Mouse (Mus musculus) limb, embryonic 13.5 days (tissue): ENCODE data around the gene Exosc1. TPM values are rescaled to one million over a fixed set of nuclear protein-coding genes. Genes with fewer than 3 reads are reported as not detected.
"Not testable (repeated sequence)": the region's sequence is repeated elsewhere in the genome, so short reads cannot be mapped to it uniquely, and the experiment has no call there.

Experiments used
- ATAC-seq: fragments of 200-750 bp; cut with Nextera tagmentation; 2 replicates; pipeline ENCODE4 v1.8.0; 2017; ENCODE audit warnings: low read depth, moderate number of reproducible peaks, moderate TSS enrichment; ENCODE audit not compliant: low FRiP score
- H3K27ac ChIP-seq: fragments of 300-500 bp; sonication (generic); 2 replicates; pipeline ENCODE4 v1.5.1; 2015; ENCODE audit warnings: inconsistent platforms, mild to moderate bottlenecking, moderate library complexity
- H3K27me3 ChIP-seq: fragments of 300-500 bp; sonication (generic); 2 replicates; pipeline ENCODE4 v1.6.1; 2015; ENCODE audit warnings: mild to moderate bottlenecking, inconsistent platforms
- H3K36me3 ChIP-seq: fragments of 300-500 bp; sonication (generic); 2 replicates; pipeline ENCODE4 v1.6.1; 2015; ENCODE audit warnings: inconsistent platforms, mild to moderate bottlenecking, moderate library complexity
- H3K4me1 ChIP-seq: fragments of 300-500 bp; sonication (generic); 2 replicates; pipeline ENCODE4 v1.6.1; 2015; ENCODE audit warnings: inconsistent platforms
- H3K4me2 ChIP-seq: fragments of 300-500 bp; sonication (generic); replicated peaks from 2 replicates; pipeline ENCODE4 v1.6.1; 2015; ENCODE audit warnings: inconsistent platforms, mild to moderate bottlenecking, moderate library complexity
- H3K4me3 ChIP-seq: fragments of 300-500 bp; sonication (generic); 2 replicates; pipeline ENCODE4 v1.5.1; 2015; ENCODE audit warnings: moderate library complexity, mild to moderate bottlenecking, inconsistent platforms
- H3K9ac ChIP-seq: fragments of 300-500 bp; sonication (generic); 2 replicates; pipeline ENCODE4 v1.6.1; 2015; ENCODE audit warnings: mild to moderate bottlenecking, inconsistent platforms
- H3K9me3 ChIP-seq: fragments of 300-500 bp; sonication (generic); 2 replicates; pipeline ENCODE4 v1.6.1; 2016; ENCODE audit warnings: inconsistent platforms
- WGBS: fragments of 180-500 bp; shearing (Covaris S2); methylation state at CpG from one replicate; pipeline ENCODE4 v1.1.7; 2015; 5-methylcytosine and 5-hydroxymethylcytosine counted together
- polyA plus RNA-seq: library from polyadenylated mRNA; unstranded; fragments of >200 nt; fragmentation: Nextera tagmentation; extraction: Ambion mirVana; gene quantifications from 2 replicates; pipeline ENCODE4 v1.2.1, GENCODE M21; 2015

The Exosc1 gene
- polyA plus RNA-seq, 1 experiment from 2014 or later, result 82.5 TPM

DNA sequence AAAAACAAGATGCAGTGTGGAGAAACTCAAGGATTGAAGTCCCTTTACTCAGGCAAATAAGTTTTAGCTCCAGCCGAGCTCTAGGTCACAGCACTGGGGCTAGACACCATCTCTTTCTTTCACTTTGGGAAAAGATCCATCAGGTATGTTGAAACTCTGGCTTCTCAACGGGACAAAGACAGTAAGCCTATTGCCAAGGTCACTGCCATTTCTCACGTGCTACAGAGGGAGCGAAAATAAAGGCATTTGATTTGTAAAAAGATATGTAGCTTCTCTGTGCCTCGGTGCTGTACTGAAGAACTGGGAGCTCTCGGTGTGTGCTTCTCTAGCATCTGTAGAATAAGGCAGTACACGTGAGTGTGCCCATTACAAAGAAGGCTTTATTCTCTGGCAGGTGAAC, 10.6 kb upstream of the Exosc1 start:
- WGBS, result 90% methylated on average over 7 of the region's 7 CpGs
- Histone ChIP-seq H3K4me3 (no peak overlapping the region), H3K36me3 (peaks cover 96% of the 10 kb centered on the region), H3K27ac (no peak overlapping the region), H3K9ac (no peak overlapping the region), H3K4me1 (no peaks in the 10 kb centered on the region), H3K9me3 (0 out of 2 replicates have a peak, but pooled peaks cover 7% of the 10 kb centered on the region), H3K27me3 (no peaks in the 10 kb centered on the region), H3K4me2 (no peak overlapping the region)
- ATAC-seq, result no peak

DNA sequence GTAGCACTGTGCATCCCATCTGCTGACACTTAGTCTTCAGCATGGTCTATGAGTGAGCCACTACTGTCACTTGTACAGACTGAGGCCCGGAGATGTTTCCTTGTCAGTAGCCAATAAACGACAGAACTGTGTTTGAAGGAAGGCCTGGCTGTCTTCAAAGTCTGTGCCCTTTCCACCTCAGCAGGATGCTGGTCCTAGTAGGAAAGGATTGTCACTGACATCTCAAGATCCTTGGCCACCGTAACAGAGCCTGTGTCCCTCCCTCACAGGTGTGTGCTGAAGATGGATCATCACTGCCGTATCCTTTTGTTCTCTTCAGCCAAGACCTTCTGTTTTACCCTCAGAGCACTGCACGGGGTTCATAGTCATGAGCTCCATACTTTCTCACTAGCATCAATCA, 5.3 kb upstream of the Exosc1 start:
- ATAC-seq, result no peak
- Histone ChIP-seq H3K4me2 (no peak overlapping the region), H3K27me3 (no peaks in the 10 kb centered on the region), H3K4me3 (no peak overlapping the region), H3K9me3 (no peaks in the 10 kb centered on the region), H3K36me3 (peaks cover 69% of the 10 kb centered on the region), H3K9ac (no peak overlapping the region), H3K4me1 (peaks cover 12% of the 10 kb centered on the region), H3K27ac (no peak overlapping the region)
- 90% methylated on average over 5 of the region's 5 CpGs for WGBS

- WGBS, result 96% methylated on average over 1 of the region's 1 CpGs
- ATAC-seq, result no peak
- Histone ChIP-seq H3K4me1 (peaks cover 21% of the 10 kb centered on the region), H3K27me3 (no peaks in the 10 kb centered on the region), H3K9me3 (no peaks in the 10 kb centered on the region), H3K36me3 (peaks cover 46% of the 10 kb centered on the region), H3K27ac (no peak overlapping the region), H3K9ac (no peak overlapping the region), H3K4me3 (no peak overlapping the region), H3K4me2 (no peak overlapping the region)
These were observed 2.7 kb upstream of the Exosc1 start for GRCm38 (mm10) chr19:41935921-41936320.

GRCm38 (mm10) chr19:41934124-41934523, 901 bp upstream of the Exosc1 start:
- Histone ChIP-seq H3K4me2 (peak overlapping the region; percentile 72), H3K36me3 (peaks cover 43% of the 10 kb centered on the region), H3K27ac (no peak overlapping the region), H3K9ac (peak overlapping the region; percentile 91), H3K4me1 (peaks cover 21% of the 10 kb centered on the region), H3K9me3 (no peaks in the 10 kb centered on the region), H3K27me3 (no peaks in the 10 kb centered on the region), H3K4me3 (peak overlapping the region; percentile 87)
- ATAC-seq, result no peak
- WGBS, result 22% methylated on average over 6 of the region's 6 CpGs

DNA sequence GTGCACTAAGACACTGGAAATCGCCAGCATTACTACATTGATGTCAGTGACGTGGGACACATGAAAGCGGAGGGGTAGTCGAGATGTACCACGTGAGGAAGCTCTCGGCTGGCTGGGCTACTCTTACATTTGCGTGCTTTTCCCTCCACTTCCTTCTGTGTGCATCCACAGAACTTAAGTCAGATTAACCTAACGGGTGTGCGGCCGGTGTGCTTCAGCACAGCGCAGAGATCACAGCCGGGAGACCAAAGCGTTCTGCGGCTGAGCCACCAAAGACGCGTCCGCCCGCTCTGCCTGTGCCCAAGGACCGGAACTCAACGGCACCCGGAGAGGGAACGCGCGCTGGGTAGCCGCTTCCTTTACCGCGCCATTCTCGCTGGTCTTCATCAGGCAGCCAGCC, 537 bp downstream of the Exosc1 start:
- peak overlapping the region; percentile 52; the same call in 1 of the 2 replicates for H3K27ac ChIP-seq
- ATAC-seq, result peak; percentile 28; the same call in 1 of the 2 replicates
- peak overlapping the region; percentile 87 for H3K4me3 ChIP-seq

GRCm38 (mm10) chr19:41920412-41921067, 12.7 kb downstream of the Exosc1 start:
- no peak overlapping the region for H3K4me2 ChIP-seq
- peaks cover 73% of the 10 kb centered on the region for H3K36me3 ChIP-seq
- H3K4me1 ChIP-seq, result no peaks in the 10 kb centered on the region
- H3K9ac ChIP-seq, result no peak overlapping the region
- H3K4me3 ChIP-seq, result no peak overlapping the region
- H3K27me3 ChIP-seq, result no peaks in the 10 kb centered on the region
- WGBS, result 70% methylated on average over 5 of the region's 5 CpGs
- ATAC-seq, result no peak
- no peak overlapping the region for H3K27ac ChIP-seq
- no peaks in the 10 kb centered on the region for H3K9me3 ChIP-seq

More for the DNA sequence above, 537 bp downstream of the Exosc1 start:
- Histone ChIP-seq H3K9me3 (no peaks in the 10 kb centered on the region), H3K36me3 (peaks cover 42% of the 10 kb centered on the region), H3K9ac (peak overlapping the region; percentile 85), H3K4me1 (peaks cover 21% of the 10 kb centered on the region), H3K27me3 (no peaks in the 10 kb centered on the region), H3K4me2 (peak overlapping the region; percentile 72)
- WGBS, result under 1% methylated on average over 28 of the region's 28 CpGs

- H3K4me2 ChIP-seq, result no peak overlapping the region
- no peak overlapping the region for H3K9ac ChIP-seq
- H3K27ac ChIP-seq, result no peak overlapping the region
- no peak for ATAC-seq
- H3K36me3 ChIP-seq, result peaks cover 73% of the 10 kb centered on the region
- H3K4me1 ChIP-seq, result peaks cover 9% of the 10 kb centered on the region
- H3K4me3 ChIP-seq, result no peak overlapping the region
- WGBS, result 83% methylated on average over 4 of the region's 4 CpGs
- no peaks in the 10 kb centered on the region for H3K9me3 ChIP-seq
- no peaks in the 10 kb centered on the region for H3K27me3 ChIP-seq
These were observed 13.8 kb downstream of the Exosc1 start for GRCm38 (mm10) chr19:41919471-41919870.

DNA sequence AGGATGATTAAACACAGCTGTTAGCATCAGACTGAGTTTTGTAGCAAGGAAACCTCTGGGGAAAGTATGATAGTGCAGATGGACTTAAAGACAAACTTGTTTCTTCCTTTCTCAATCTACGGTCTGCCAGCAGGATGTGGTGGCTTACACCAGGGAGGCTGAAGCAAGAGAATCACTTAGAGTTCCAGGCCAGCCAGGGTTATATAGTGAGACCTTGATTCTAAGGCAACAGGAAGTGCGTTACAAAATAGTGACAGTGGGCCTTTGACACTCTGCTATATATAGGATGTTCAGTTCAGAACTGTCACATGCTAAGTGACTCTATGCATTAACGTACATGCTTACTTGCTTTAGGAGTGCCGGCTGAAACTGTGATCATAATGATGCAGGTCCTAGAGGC, 16.4 kb downstream of the Exosc1 start:
- no peak overlapping the region for H3K4me3 ChIP-seq
- H3K9me3 ChIP-seq, result no peaks in the 10 kb centered on the region
- no peak overlapping the region for H3K9ac ChIP-seq
- no peak for ATAC-seq
- no peak overlapping the region for H3K27ac ChIP-seq
- peaks cover 56% of the 10 kb centered on the region for H3K36me3 ChIP-seq
- H3K4me2 ChIP-seq, result no peak overlapping the region
- no peaks in the 10 kb centered on the region for H3K27me3 ChIP-seq
- H3K4me1 ChIP-seq, result peaks cover 28% of the 10 kb centered on the region
- WGBS, result 87% methylated on average over 4 of the region's 4 CpGs

GRCm38 (mm10) chr19:41915294-41915693, 17.9 kb downstream of the Exosc1 start:
- Histone ChIP-seq H3K4me1 (peaks cover 28% of the 10 kb centered on the region), H3K9ac (no peak overlapping the region), H3K4me2 (no peak overlapping the region), H3K4me3 (no peak overlapping the region), H3K27ac (no peak overlapping the region), H3K27me3 (no peaks in the 10 kb centered on the region), H3K36me3 (peaks cover 47% of the 10 kb centered on the region), H3K9me3 (no peaks in the 10 kb centered on the region)
- no peak for ATAC-seq
- 75% methylated on average over 3 of the region's 3 CpGs for whole genome bisulfite sequencing

- H3K9ac ChIP-seq, H3K27me3 ChIP-seq, ATAC-seq, H3K9me3 ChIP-seq, H3K27ac ChIP-seq: not testable (repeated sequence)
- peak overlapping the region; percentile 99 for H3K4me3 ChIP-seq
- H3K36me3 ChIP-seq, result peaks cover 41% of the 10 kb centered on the region
- peaks cover 28% of the 10 kb centered on the region for H3K4me1 ChIP-seq
- peak overlapping the region; percentile 94 for H3K4me2 ChIP-seq
These were observed 18.7 kb downstream of the Exosc1 start for GRCm38 (mm10) chr19:41914592-41914882.

DNA sequence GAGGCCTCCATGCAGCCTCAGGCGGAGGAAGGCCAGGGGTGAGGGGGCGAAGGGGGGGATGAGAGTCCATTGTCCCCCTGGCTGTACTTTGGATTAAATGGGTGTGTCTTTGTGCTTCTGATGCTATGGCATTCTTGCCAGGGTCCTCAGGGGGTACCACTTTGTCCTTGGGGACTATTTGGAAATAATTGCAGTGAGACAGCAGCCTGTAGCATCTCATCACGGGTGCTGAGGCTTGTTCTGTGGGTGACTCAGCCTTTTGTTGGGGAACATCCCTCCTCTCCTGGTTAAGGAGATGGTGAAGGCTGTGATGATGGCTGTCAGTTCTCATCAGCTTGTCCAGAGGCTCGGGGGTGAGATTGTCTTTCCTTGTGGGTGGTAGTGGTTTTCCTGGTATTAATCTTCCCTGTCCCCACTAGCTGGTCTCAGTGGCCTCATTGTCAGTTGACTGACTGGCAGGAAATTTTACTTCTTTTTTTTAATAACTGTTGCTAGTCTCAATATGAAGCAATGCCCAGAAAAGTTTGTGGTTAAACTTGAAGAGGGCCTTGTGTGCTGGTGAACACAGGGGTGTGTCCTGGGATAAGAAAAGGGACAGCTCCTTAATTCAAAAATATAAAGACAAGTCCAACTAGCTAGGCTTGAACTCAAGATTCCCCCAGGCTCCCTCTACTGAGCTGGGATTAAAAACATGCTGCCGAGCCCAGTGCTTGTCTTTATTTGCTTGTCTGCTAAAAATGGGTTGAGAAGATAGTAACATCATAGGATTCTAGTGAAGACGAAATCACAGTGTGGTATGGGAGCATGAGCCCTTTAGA, 19.2 kb downstream of the Exosc1 start:
- H3K27me3 ChIP-seq, result no peaks in the 10 kb centered on the region
- H3K9ac ChIP-seq, result peak overlapping the region; percentile 97
- H3K4me3 ChIP-seq, result peak overlapping the region; percentile 99
- no peak overlapping the region for H3K27ac ChIP-seq
- ATAC-seq, result no peak
- peak overlapping the region; percentile 94 for H3K4me2 ChIP-seq
- H3K9me3 ChIP-seq, result no peaks in the 10 kb centered on the region
- H3K36me3 ChIP-seq, result peaks cover 36% of the 10 kb centered on the region
- 50% methylated on average over 6 of the region's 6 CpGs for WGBS
- peaks cover 28% of the 10 kb centered on the region for H3K4me1 ChIP-seq

- peaks cover 30% of the 10 kb centered on the region for H3K36me3 ChIP-seq
- peak; percentile 76 for ATAC-seq
- under 1% methylated on average over 53 of the region's 53 CpGs for WGBS
These were observed 20.8 kb downstream of the Exosc1 start for GRCm38 (mm10) chr19:41912121-41913080.

More at GRCm38 (mm10) chr19:41912121-41913080, 20.8 kb downstream of the Exosc1 start:
- H3K4me2 ChIP-seq, result peak overlapping the region; percentile 94
- peak overlapping the region; percentile 97 for H3K9ac ChIP-seq
- no peaks in the 10 kb centered on the region for H3K9me3 ChIP-seq
- peak overlapping the region; percentile 99 for H3K4me3 ChIP-seq
- H3K27me3 ChIP-seq, result no peaks in the 10 kb centered on the region
- H3K4me1 ChIP-seq, result peaks cover 28% of the 10 kb centered on the region
- H3K27ac ChIP-seq, result peak overlapping the region; percentile 85
